Mouse (Mus musculus): ENCODE measurements around the gene Fgd1. TPM values are rescaled to one million over a fixed set of nuclear protein-coding genes. Genes with fewer than 3 reads are reported as not detected.
A peak's percentile ranks its signal among the peaks of the same experiment; 100 is the strongest.

Fgd1 gene
- polyA plus RNA-seq (2015; fragmentation: Nextera tagmentation; extraction: Ambion mirVana) = 2.3 and 2.7 TPM in 2 replicates

- H3K27ac ChIP-seq (ENCODE audit: low read depth, low read length) = peak within 1 kb of the TSS; percentile 57
- WGBS = 94% methylated on average over 8 of the region's 8 CpGs
- no peaks in the 10 kb centered on the region for H3K4me1 ChIP-seq (replicated peaks; ENCODE audit: control insufficient read depth, insufficient read depth, low read length)
- peak within 1 kb of the TSS; percentile 61 for H3K4me3 ChIP-seq (ENCODE audit: low read depth, low read length)
- H3K36me3 ChIP-seq (ENCODE audit: control insufficient read depth, insufficient read depth) = no peaks in the 10 kb centered on the region
- no peaks in the 10 kb centered on the region for H3K27me3 ChIP-seq (replicated peaks; ENCODE audit: control insufficient read depth, insufficient read depth, low read length)
- H3K9me3 ChIP-seq (ENCODE audit: control insufficient read depth) = no peaks in the 10 kb centered on the region
- H3K4me2 ChIP-seq (replicated peaks; ENCODE audit: low read depth) = peak within 1 kb of the TSS; percentile 77
- TF ChIP-seq CTCF (IDR thresholded peaks at IDR 0.05; ENCODE audit: low read depth) = no peak
- peak within 1 kb of the TSS; percentile 65 for H3K9ac ChIP-seq (ENCODE audit: low read depth, low read length)
- no peak for ATAC-seq
These were observed at the start of gene Fgd1 for GRCm38 (mm10) chrX:151045850-151046249. TSS of gene Fgd1 (plus strand) at chrX:151046150.

DNA sequence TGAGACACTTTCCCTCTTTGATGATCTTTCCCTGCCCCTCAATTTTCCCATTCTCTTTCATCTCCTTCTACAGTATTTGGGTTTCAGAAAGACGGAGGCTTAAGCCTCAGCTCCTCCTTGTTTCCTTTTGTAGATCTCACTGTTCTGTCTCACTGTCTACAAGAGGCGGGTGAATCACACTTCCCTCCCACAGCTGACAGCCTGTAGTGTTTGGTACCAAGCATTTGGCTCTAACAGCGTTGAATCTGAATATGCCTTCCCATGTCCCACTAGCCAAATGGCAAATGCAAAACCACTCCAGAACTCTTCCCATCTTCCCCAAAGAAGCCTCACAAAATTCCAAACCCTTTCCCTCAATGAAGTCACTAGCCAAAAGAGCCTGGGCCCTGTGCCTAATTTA is 49.2 kb upstream of the Fgd1 start:
- Histone ChIP-seq H3K9ac (ENCODE audit: low read depth, low read length) (no peak overlapping the region), H3K4me2 (replicated peaks; ENCODE audit: low read depth) (no peak overlapping the region), H3K4me3 (ENCODE audit: low read depth, low read length) (no peak overlapping the region), H3K9me3 (ENCODE audit: control insufficient read depth) (no peaks in the 10 kb centered on the region), H3K27ac (ENCODE audit: low read depth, low read length) (no peak overlapping the region), H3K27me3 (replicated peaks; ENCODE audit: control insufficient read depth, insufficient read depth, low read length) (no peaks in the 10 kb centered on the region), H3K4me1 (replicated peaks; ENCODE audit: control insufficient read depth, insufficient read depth, low read length) (no peaks in the 10 kb centered on the region), H3K36me3 (ENCODE audit: control insufficient read depth, insufficient read depth) (peaks cover 35% of the 10 kb centered on the region; the same call in 1 of the 2 replicates)
- WGBS = 89% methylated on average over 3 of the region's 3 CpGs
- no peak for TF ChIP-seq CTCF (IDR thresholded peaks at IDR 0.05; ENCODE audit: low read depth)
- ATAC-seq = no peak

- WGBS = 24% methylated on average over 42 of the region's 43 CpGs
- Histone ChIP-seq H3K9me3 (ENCODE audit: control insufficient read depth) (no peaks in the 10 kb centered on the region), H3K36me3 (ENCODE audit: control insufficient read depth, insufficient read depth) (no peaks in the 10 kb centered on the region), H3K4me3 (ENCODE audit: low read depth, low read length) (peak within 1 kb of the TSS; percentile 44), H3K27me3 (replicated peaks; ENCODE audit: control insufficient read depth, insufficient read depth, low read length) (no peaks in the 10 kb centered on the region), H3K27ac (ENCODE audit: low read depth, low read length) (peak within 1 kb of the TSS; percentile 64), H3K4me2 (replicated peaks; ENCODE audit: low read depth) (peak within 1 kb of the TSS; percentile 60), H3K9ac (ENCODE audit: low read depth, low read length) (peak within 1 kb of the TSS; percentile 43), H3K4me1 (replicated peaks; ENCODE audit: control insufficient read depth, insufficient read depth, low read length) (no peaks in the 10 kb centered on the region)
- ATAC-seq = peak; percentile 97
- TF ChIP-seq CTCF (IDR thresholded peaks at IDR 0.05; ENCODE audit: low read depth) = peak; percentile 68
These were observed 28.7 kb upstream of the Fgd1 start, which contains the start of gene Gnl3l for GRCm38 (mm10) chrX:151016938-151017877. TSS of gene Gnl3l (minus strand) at chrX:151017322.

DNA sequence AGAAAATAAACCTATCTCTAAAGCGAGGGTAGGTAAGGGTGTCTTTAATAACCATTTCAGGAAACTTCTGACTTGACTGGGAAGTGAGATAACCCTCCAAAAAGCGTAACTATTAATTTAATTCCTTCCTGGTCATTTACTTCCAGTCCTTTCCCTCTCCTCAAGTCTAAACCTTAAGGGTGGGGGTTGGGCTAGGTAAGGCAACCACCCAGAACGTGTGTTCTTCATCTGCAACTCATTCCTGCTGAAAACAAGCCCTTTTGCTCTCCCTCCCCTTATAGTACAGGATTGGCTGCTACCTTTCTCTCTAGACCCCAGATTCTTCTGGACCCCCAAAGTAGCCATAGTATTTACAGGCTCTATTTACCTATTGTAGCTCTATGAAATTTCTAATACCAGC is 28.1 kb upstream of the Fgd1 start:
- H3K4me1 ChIP-seq (replicated peaks; ENCODE audit: control insufficient read depth, insufficient read depth, low read length) = no peaks in the 10 kb centered on the region
- H3K9me3 ChIP-seq (ENCODE audit: control insufficient read depth) = no peaks in the 10 kb centered on the region
- no peak overlapping the region for H3K9ac ChIP-seq (ENCODE audit: low read depth, low read length)
- H3K4me3 ChIP-seq (ENCODE audit: low read depth, low read length) = peak overlapping the region; percentile 44
- H3K36me3 ChIP-seq (ENCODE audit: control insufficient read depth, insufficient read depth) = no peaks in the 10 kb centered on the region
- 8% methylated on average over 3 of the region's 3 CpGs for WGBS
- no peaks in the 10 kb centered on the region for H3K27me3 ChIP-seq (replicated peaks; ENCODE audit: control insufficient read depth, insufficient read depth, low read length)
- TF ChIP-seq CTCF (IDR thresholded peaks at IDR 0.05; ENCODE audit: low read depth) = no peak
- peak overlapping the region; percentile 60 for H3K4me2 ChIP-seq (replicated peaks; ENCODE audit: low read depth)
- ATAC-seq = no peak
- peak overlapping the region; percentile 64; the same call in 1 of the 2 replicates for H3K27ac ChIP-seq (ENCODE audit: low read depth, low read length)

GRCm38 (mm10) chrX:151018798-151019197 is 27.2 kb upstream of the Fgd1 start:
- Histone ChIP-seq H3K4me2 (replicated peaks; ENCODE audit: low read depth) (no peak overlapping the region), H3K27me3 (replicated peaks; ENCODE audit: control insufficient read depth, insufficient read depth, low read length) (no peaks in the 10 kb centered on the region), H3K36me3 (ENCODE audit: control insufficient read depth, insufficient read depth) (no peaks in the 10 kb centered on the region), H3K9me3 (ENCODE audit: control insufficient read depth) (no peaks in the 10 kb centered on the region), H3K4me3 (ENCODE audit: low read depth, low read length) (no peak overlapping the region), H3K27ac (ENCODE audit: low read depth, low read length) (no peak overlapping the region), H3K4me1 (replicated peaks; ENCODE audit: control insufficient read depth, insufficient read depth, low read length) (no peaks in the 10 kb centered on the region), H3K9ac (ENCODE audit: low read depth, low read length) (no peak overlapping the region)
- no peak for ATAC-seq
- 64% methylated on average over 3 of the region's 3 CpGs for WGBS
- TF ChIP-seq CTCF (IDR thresholded peaks at IDR 0.05; ENCODE audit: low read depth) = no peak

DNA sequence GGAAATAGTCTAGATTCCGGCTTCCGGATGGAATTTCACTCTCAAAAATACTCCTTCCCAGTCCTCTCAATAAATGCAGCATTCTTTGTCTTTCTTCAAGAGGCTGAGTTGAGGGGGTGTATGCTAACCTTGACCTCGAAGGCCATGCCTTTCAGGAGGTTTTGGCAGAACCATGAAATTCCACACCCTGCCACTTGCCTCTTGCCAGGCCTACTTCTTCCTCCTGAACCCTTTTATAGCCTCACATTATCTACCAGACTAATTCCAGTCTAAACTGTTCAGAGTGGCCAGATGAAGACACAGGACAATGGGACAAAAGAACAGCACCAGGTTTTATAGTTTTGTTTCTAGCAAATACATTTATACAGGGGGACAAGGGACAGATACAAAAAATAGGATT is 14.6 kb upstream of the Fgd1 start:
- no peak overlapping the region for H3K9ac ChIP-seq (ENCODE audit: low read depth, low read length)
- H3K4me1 ChIP-seq (replicated peaks; ENCODE audit: control insufficient read depth, insufficient read depth, low read length) = no peaks in the 10 kb centered on the region
- 63% methylated on average over 3 of the region's 3 CpGs for WGBS
- TF ChIP-seq CTCF (IDR thresholded peaks at IDR 0.05; ENCODE audit: low read depth) = no peak
- H3K27ac ChIP-seq (ENCODE audit: low read depth, low read length) = no peak overlapping the region
- no peaks in the 10 kb centered on the region for H3K27me3 ChIP-seq (replicated peaks; ENCODE audit: control insufficient read depth, insufficient read depth, low read length)
- H3K9me3 ChIP-seq (ENCODE audit: control insufficient read depth) = no peaks in the 10 kb centered on the region
- no peak overlapping the region for H3K4me3 ChIP-seq (ENCODE audit: low read depth, low read length)
- H3K4me2 ChIP-seq (replicated peaks; ENCODE audit: low read depth) = no peak overlapping the region
- ATAC-seq = no peak
- H3K36me3 ChIP-seq (ENCODE audit: control insufficient read depth, insufficient read depth) = no peaks in the 10 kb centered on the region

Data from intestine, postnatal 0 days (tissue).